Mouse (Mus musculus): ENCODE results near the gene Vwa7.

DNA sequence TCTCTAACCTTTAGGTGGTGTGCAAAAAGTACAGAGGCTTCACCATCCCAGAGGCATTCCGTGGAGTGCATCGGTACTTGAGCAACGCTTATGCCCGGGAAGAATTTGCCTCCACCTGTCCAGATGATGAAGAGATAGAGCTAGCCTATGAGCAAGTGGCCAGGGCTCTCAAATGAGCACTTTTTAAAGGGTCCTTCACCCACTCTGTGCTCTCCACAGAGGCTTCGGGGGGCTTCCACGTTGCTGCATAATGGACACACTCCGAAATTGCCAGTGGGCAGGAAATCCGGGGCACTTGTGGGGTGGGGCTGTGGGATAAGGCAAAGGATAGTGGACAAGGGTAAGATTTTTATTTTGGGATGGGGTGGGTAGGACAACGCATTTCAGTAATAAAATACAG, 41.9 kb downstream of the Vwa7 start:
- TF ChIP-seq EP300 (optimal IDR thresholded peaks at IDR 0.05) (no peak), CTCF (IDR thresholded peaks at IDR 0.05; ENCODE audit: low read depth) (no peak)
